Mouse (Mus musculus) G1E (cell line): Measurements from ENCODE around the gene Creb5.

Experiments
- CTCF ChIP-seq: IDR thresholded peaks from 2 replicates; pipeline ENCODE4 v1.5.1; 2012; ENCODE audit warnings: low read depth, low read length, inconsistent platforms, mixed read lengths
- GATA1 ChIP-seq: IDR thresholded peaks from 2 replicates; pipeline ENCODE4 v1.6.1; 2012; ENCODE audit warnings: borderline replicate concordance, low read length, inconsistent platforms, mixed read lengths
- TAL1 ChIP-seq: conservative IDR thresholded peaks from 2 replicates; pipeline ENCODE4 v1.6.1; 2012; ENCODE audit warnings: low read depth, low read length, inconsistent platforms, mixed read lengths

GRCm38 (mm10) chr6:53583234-53583875 is 296.3 kb downstream of the Creb5 start:
- TF ChIP-seq CTCF: no peak
- no peak for TF ChIP-seq TAL1
- TF ChIP-seq GATA1: no peak
